Mouse (Mus musculus) neural tube, embryonic 15.5 days (tissue): ENCODE measurements around the gene Gpsm3. TPM values are rescaled to one million over a fixed set of nuclear protein-coding genes. Genes with fewer than 3 reads are reported as not detected.
A peak's percentile ranks its signal among the peaks of the same experiment; 100 is the strongest.

ENCODE experiments used
- ATAC-seq: fragments of 200-750 bp; cut with Nextera tagmentation; 2 replicates; pipeline ENCODE4 v1.8.0; 2017; ENCODE audit warnings: mild to moderate bottlenecking, moderate TSS enrichment, moderate library complexity; ENCODE audit not compliant: low FRiP score
- H3K27ac ChIP-seq: fragments of 300-500 bp; sonication (generic); replicated peaks from 2 replicates; pipeline ENCODE4 v1.5.1; 2015; ENCODE audit warnings: mild to moderate bottlenecking, inconsistent platforms
- H3K27me3 ChIP-seq: fragments of 300-500 bp; sonication (generic); replicated peaks from 2 replicates; pipeline ENCODE4 v1.6.1; 2015; ENCODE audit warnings: inconsistent platforms
- H3K36me3 ChIP-seq: fragments of 300-500 bp; sonication (generic); 2 replicates; pipeline ENCODE4 v1.6.1; 2015; ENCODE audit warnings: inconsistent platforms
- H3K4me1 ChIP-seq: fragments of 300-500 bp; sonication (generic); 2 replicates; pipeline ENCODE4 v1.6.1; 2015; ENCODE audit warnings: inconsistent platforms
- H3K4me2 ChIP-seq: fragments of 300-500 bp; sonication (generic); 2 replicates; pipeline ENCODE4 v1.6.1; 2015; ENCODE audit warnings: inconsistent platforms, mild to moderate bottlenecking, moderate library complexity
- H3K4me3 ChIP-seq: fragments of 300-500 bp; sonication (generic); replicated peaks from 2 replicates; pipeline ENCODE4 v1.5.1; 2015; ENCODE audit warnings: mild to moderate bottlenecking, inconsistent platforms
- H3K9ac ChIP-seq: fragments of 300-500 bp; sonication (generic); replicated peaks from 2 replicates; pipeline ENCODE4 v1.6.1; 2015; ENCODE audit warnings: mild to moderate bottlenecking, inconsistent platforms
- H3K9me3 ChIP-seq: fragments of 300-500 bp; sonication (generic); replicated peaks from 2 replicates; pipeline ENCODE4 v1.6.1; 2016; ENCODE audit warnings: inconsistent platforms
- WGBS: fragments of 180-500 bp; shearing (Covaris S2); methylation state at CpG from one replicate; pipeline ENCODE4 v1.1.7; 2015; ENCODE audit warnings: mixed read lengths; 5-methylcytosine and 5-hydroxymethylcytosine counted together
- polyA plus RNA-seq: library from polyadenylated mRNA; unstranded; fragments of >200 nt; fragmentation: Nextera tagmentation; extraction: Ambion mirVana; gene quantifications from 2 replicates; pipeline ENCODE4 v1.2.1, GENCODE M21; 2015

The Gpsm3 gene
- polyA plus RNA-seq, 1 experiment from 2014 or later = 3.8 TPM

DNA sequence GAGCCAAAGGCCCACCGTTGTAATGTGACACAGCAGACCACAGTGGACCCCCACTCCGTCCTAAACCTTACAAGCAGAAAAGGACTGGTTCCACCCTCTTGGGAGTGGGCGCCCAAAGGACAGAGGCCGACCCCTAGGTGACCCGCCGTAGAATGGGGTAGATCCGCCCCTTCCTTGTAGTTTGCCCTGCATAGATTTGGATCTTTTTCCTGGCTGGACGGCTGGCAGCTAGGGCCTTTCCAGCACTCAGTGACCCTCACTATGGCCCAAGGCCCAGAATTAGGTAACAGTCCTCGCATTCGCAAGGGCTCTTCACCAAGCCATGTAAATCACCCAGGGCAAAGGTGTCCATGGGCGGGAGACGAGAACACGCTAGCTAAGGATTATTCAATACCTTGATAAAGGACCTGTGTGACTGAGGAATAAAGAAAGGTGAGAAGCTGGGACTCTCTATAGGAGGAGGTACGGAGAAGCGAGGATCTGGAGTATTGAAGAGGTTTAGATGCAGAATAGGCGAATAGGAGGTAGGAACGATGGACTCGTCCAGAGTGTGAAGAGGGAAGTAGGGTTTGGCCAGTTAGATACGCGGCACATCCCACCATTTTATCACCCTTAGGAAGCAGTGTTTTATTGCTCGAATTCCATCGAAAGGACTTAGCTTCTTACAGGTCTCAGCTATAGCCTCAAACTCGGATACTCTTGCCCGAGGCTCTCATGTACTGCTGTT, 15.1 kb downstream of the Gpsm3 start:
- ATAC-seq = no peak

DNA sequence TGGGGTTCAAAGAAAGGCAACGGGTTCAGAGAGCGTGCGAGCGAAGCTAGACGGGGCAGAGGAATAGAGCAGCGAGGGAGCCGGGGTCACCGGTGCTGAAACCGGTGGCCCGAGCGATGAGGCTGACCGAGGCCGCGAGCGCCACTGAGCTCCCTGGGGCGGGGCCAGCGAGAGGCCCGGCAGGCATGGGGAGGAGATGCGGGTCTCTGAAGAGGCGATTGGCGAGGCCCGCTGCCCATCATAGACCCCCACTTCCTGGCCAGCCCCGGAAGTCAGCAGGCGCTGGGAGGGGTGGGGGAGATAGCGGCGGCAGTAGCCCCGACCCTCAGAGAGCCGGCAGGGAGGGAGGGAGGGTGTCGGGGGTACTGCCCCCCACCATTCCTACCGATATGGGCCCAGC, 16.0 kb downstream of the Gpsm3 start:
- WGBS = under 1% methylated on average over 22 of the region's 30 CpGs
- peak overlapping the region; percentile 84 for H3K4me3 ChIP-seq
- peak; percentile 40 for ATAC-seq
- H3K4me1 ChIP-seq = peaks cover 51% of the 10 kb centered on the region
- peak overlapping the region; percentile 92 for H3K27ac ChIP-seq
- no peaks in the 10 kb centered on the region for H3K9me3 ChIP-seq
- peak overlapping the region; percentile 97 for H3K9ac ChIP-seq
- peaks cover 15% of the 10 kb centered on the region for H3K36me3 ChIP-seq
- H3K27me3 ChIP-seq = no peaks in the 10 kb centered on the region
- H3K4me2 ChIP-seq = peak overlapping the region; percentile 97

More for the DNA sequence above, 15.1 kb downstream of the Gpsm3 start:
- Histone ChIP-seq H3K27me3 (no peaks in the 10 kb centered on the region), H3K4me3 (peak overlapping the region; percentile 84), H3K27ac (peak overlapping the region; percentile 92), H3K4me2 (peak overlapping the region; percentile 97), H3K4me1 (peaks cover 51% of the 10 kb centered on the region), H3K9me3 (no peaks in the 10 kb centered on the region), H3K9ac (peak overlapping the region; percentile 97), H3K36me3 (peaks cover 19% of the 10 kb centered on the region)
- WGBS = 8% methylated on average over 24 of the region's 24 CpGs

DNA sequence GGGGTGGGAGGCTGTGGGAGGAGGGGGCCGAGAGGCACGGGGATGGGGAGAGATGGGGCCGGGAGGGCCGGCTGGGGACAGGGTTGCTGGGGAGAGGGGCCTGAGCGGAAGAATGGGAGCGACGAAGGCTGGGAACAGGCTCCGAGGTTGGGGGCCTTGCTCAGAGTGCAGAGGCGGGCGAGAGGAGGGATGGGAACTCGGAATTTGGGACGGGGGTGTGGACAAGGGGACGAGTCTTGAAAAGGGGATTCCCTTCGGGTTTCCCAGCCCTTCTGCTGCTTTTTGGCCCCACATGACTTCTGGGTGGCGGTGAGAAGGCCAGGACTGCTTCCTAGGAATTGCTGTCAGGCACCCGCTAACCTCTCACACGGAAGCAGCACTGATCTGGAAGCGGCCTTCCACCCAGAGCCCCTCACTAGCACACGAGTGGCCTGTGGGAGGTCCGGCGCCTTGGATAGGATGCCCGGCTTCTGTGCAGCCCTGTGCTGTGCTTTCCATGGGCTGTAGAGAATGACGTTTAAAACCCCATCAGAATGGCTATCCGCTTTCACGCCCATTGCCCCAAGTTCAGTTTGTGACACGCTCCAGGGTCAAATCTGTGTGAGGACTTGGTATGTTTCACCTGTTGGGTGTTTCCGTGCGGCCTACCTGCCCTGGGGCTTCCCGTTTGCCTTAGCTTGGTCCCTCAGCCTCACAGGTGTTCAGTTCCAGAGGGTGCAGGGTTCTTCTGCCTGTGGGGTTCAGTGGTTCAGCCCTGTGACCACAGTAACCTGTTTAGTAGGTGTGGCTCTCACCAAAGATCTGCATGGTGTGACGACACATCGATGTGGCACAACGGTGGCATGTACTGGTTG, 16.8 kb downstream of the Gpsm3 start:
- Histone ChIP-seq H3K36me3 (peaks cover 20% of the 10 kb centered on the region), H3K9ac (peak overlapping the region; percentile 97), H3K4me1 (peaks cover 51% of the 10 kb centered on the region), H3K27ac (peak overlapping the region; percentile 92), H3K9me3 (no peaks in the 10 kb centered on the region), H3K27me3 (no peaks in the 10 kb centered on the region), H3K4me2 (peak overlapping the region; percentile 97), H3K4me3 (peak overlapping the region; percentile 84)
- ATAC-seq = no peak
- WGBS = 16% methylated on average over 32 of the region's 32 CpGs

DNA sequence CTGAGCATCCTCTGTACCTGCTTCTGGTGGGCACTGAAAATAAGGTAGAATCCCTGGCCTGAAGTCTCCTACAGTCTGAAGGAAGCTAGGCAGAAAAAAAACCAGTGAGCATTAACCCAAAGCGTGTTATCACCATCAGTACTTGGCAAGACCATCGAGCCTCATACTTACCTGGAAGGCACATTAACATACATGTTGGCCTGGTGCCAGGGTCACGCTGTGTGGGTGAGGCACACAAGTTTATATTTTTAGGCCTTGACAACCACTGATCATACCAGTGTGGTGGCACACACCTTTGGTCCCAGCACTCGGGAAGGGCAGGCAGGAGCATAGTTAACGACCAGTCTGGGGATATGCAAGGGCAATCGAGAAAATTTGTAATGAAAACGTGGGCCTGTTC, 18.4 kb downstream of the Gpsm3 start:
- ATAC-seq = no peak
- H3K27me3 ChIP-seq = no peaks in the 10 kb centered on the region
- peaks cover 28% of the 10 kb centered on the region for H3K36me3 ChIP-seq
- peaks cover 41% of the 10 kb centered on the region for H3K4me1 ChIP-seq
- 80% methylated on average over 7 of the region's 7 CpGs for WGBS
- peak overlapping the region; percentile 97; the same call in 1 of the 2 replicates for H3K4me2 ChIP-seq
- 0 out of 2 replicates have a peak overlapping the region, but pooled peaks have one; percentile 97 for H3K9ac ChIP-seq
- no peaks in the 10 kb centered on the region for H3K9me3 ChIP-seq
- no peak overlapping the region for H3K4me3 ChIP-seq
- no peak overlapping the region for H3K27ac ChIP-seq

DNA sequence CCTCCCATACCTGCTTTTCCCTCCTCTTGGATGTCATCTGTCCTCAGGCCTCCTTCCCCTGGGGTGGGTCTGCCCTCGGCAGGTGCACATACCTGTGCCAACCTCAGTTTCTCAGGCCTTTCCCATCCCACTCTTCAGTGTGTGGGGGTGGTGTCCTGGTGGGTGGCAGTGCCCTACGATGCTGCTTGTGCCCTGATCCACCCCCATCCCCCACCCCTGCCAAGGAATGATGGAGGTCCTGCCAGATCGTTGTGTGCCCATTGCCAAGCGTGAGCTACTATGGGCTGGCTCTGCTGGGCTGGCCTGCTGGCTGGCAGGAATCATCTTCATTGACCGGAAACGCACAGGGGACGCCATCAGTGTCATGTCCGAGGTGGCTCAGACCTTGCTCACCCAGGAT, 21.4 kb downstream of the Gpsm3 start:
- WGBS = 89% methylated on average over 8 of the region's 8 CpGs
- Histone ChIP-seq H3K4me2 (no peak overlapping the region), H3K9ac (no peak overlapping the region), H3K4me3 (no peak overlapping the region), H3K27ac (no peak overlapping the region), H3K27me3 (no peaks in the 10 kb centered on the region), H3K9me3 (no peaks in the 10 kb centered on the region), H3K4me1 (peaks cover 29% of the 10 kb centered on the region), H3K36me3 (peaks cover 50% of the 10 kb centered on the region)
- ATAC-seq = no peak

DNA sequence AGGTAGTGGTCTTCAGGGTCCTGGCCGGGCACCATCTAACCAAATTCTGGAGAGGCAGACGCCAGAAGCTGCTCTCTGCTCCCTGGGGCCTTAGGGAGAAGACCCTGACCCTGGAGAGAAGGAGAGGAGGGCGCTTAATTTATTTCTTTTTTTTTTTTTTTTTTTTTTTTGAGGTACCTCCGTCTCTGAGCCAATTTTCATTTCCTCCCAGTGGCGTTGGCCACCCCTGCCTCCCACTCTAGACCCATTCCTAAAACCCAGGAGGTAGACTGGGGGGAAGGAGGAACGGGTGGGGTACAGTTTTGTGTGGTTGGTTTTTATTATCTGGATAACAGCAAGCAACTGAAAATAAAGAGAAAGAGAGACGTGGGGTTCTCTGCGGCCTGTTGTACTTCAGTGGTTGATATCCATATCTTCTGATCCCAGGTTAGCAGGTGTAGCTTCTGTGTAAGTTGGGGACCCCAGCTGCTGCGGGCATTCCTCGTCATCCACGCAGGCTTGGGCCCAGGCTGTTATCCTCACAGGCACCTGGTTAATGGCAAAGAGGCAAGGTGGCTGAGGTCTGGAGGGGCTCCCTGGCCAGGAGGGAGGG, 23.5 kb downstream of the Gpsm3 start:
- Histone ChIP-seq H3K27ac (no peak overlapping the region), H3K36me3 (peaks cover 65% of the 10 kb centered on the region), H3K4me1 (peaks cover 11% of the 10 kb centered on the region), H3K4me2 (no peak overlapping the region), H3K27me3 (no peaks in the 10 kb centered on the region), H3K9ac (no peak overlapping the region), H3K9me3 (no peaks in the 10 kb centered on the region), H3K4me3 (no peak overlapping the region)
- 91% methylated on average over 11 of the region's 11 CpGs for WGBS
- no peak for ATAC-seq

DNA sequence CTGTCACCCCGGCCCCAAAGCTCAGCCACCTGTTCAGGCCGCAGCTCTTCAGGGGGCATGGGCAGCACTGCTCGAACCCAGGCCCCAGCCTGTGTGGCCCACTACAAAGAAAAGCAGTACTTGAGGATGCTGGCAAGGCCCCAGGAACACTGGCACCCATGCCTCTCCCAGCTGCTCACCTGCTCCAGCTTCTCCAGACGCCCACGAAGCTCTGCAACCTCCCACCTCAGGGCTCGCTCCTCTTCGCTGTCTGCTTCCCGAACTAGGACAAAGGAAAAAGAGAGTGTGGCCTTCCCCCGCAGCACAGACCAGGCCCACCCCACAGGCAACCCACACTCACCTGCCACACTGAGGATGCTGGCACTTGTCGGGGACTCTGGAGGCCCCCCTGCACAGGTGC, 24.2 kb downstream of the Gpsm3 start:
- Histone ChIP-seq H3K9ac (no peak overlapping the region), H3K4me1 (peaks cover 4% of the 10 kb centered on the region), H3K4me3 (no peak overlapping the region), H3K4me2 (no peak overlapping the region), H3K36me3 (peaks cover 65% of the 10 kb centered on the region), H3K27ac (no peak overlapping the region), H3K9me3 (no peaks in the 10 kb centered on the region), H3K27me3 (no peaks in the 10 kb centered on the region)
- no peak for ATAC-seq
- 86% methylated on average over 10 of the region's 10 CpGs for WGBS

DNA sequence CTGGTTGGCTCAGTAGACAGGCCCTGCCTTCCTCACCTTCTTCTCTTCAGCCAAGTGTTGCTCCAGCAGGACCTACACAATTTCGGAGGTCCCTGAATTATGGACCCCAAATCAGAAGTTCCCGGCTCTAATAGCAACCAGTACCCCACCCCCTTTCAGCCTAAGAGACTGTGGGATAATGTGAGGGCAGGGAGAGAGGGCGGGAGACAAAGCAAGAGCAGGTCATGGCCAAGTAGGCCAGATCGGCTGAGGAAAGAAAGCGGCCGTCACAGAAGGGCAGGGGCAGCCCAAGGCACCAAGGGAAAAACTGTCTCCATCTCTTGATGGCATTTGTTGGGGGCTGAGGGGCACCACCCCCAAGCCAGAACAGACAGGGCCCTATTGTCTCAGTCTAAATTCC, 26.3 kb downstream of the Gpsm3 start, which contains the start of gene Egfl8:
TSS of gene Egfl8 (minus strand) at position 101 of the 400 bp plus-strand sequence.
- Histone ChIP-seq H3K9ac (no peak within 1 kb of the TSS), H3K4me3 (no peak within 1 kb of the TSS), H3K4me1 (no peaks in the 10 kb centered on the region), H3K27me3 (no peaks in the 10 kb centered on the region), H3K36me3 (peaks cover 66% of the 10 kb centered on the region), H3K9me3 (no peaks in the 10 kb centered on the region), H3K27ac (0 out of 2 replicates have a peak within 1 kb of the TSS, but pooled peaks have one; percentile 9), H3K4me2 (no peak within 1 kb of the TSS; the same call in 1 of the 2 replicates)
- 62% methylated on average over 6 of the region's 6 CpGs for WGBS
- ATAC-seq = no peak

DNA sequence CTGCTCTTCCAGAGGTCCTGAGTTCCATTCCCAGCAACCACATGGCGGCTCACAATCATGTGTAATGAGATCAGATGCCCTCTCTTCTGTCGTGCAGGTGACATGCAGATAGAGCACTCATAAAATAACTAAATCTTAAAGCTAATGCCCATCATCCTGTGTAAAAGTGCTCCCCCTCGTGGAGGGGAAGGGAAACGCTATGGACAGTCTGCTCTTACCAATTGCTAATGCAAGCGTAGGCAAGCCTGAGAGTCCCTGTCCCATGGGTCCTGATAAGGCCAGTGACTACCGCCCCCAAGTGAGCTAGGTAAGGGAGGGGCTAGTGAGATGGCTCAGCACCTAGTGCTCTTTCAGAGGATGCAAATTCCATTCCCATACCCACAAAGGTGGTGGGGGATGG, 29.4 kb downstream of the Gpsm3 start:
- Histone ChIP-seq H3K27me3 (no peaks in the 10 kb centered on the region), H3K9ac (no peak overlapping the region), H3K9me3 (no peaks in the 10 kb centered on the region), H3K27ac (no peak overlapping the region), H3K36me3 (peaks cover 59% of the 10 kb centered on the region), H3K4me2 (no peak overlapping the region), H3K4me3 (no peak overlapping the region), H3K4me1 (no peaks in the 10 kb centered on the region)
- ATAC-seq = no peak
- 12% methylated on average over 6 of the region's 6 CpGs for WGBS

DNA sequence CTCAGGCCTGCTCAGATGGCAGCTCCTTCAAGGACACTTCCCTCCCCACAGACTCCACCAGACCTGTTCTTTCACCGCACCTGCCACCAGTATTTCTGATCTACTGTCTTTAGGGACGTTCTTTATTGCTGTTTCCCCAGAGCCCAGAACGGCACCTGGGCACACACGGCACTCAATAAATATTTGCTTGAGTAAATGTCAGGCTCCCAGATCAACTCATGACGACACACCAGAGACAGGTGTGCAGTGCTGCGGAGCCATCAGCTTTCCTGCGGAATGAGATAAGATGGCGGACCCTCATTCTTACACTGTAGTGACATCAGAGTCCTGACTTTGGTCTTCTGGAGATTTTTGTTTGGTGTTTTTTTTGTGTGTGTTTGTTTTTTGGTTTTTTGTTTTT, 31.4 kb downstream of the Gpsm3 start:
- Histone ChIP-seq H3K27me3 (no peaks in the 10 kb centered on the region), H3K9ac (no peak overlapping the region), H3K27ac (no peak overlapping the region), H3K9me3 (no peaks in the 10 kb centered on the region), H3K4me3 (no peak overlapping the region), H3K36me3 (peaks cover 48% of the 10 kb centered on the region), H3K4me2 (no peak overlapping the region), H3K4me1 (peaks cover 9% of the 10 kb centered on the region)
- ATAC-seq = no peak
- WGBS = 74% methylated on average over 8 of the region's 8 CpGs

DNA sequence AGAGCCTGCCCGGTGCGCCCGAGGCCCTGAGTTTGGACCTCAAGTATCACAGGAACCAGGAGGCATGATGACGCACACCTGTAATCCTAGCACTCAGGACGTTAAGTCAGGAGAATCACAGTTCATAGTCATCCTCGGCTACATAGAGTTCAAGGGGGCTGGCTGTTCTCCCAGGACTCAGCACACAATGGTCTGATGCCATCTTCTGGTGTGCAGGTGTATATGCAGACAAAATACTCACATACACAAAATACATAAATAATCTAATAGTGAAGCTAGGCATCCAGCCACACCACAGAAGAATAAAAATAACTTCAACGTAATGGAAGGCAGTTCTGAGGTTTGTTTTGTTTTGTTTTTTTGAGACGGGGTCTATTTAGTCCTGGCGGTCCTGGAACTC, 33.6 kb downstream of the Gpsm3 start:
- ATAC-seq = no peak
- no peak overlapping the region for H3K9ac ChIP-seq
- no peaks in the 10 kb centered on the region for H3K27me3 ChIP-seq
- WGBS = 87% methylated on average over 9 of the region's 9 CpGs
- H3K4me2 ChIP-seq = no peak overlapping the region
- no peaks in the 10 kb centered on the region for H3K9me3 ChIP-seq
- H3K27ac ChIP-seq = no peak overlapping the region
- peaks cover 22% of the 10 kb centered on the region for H3K4me1 ChIP-seq
- no peak overlapping the region for H3K4me3 ChIP-seq
- peaks cover 33% of the 10 kb centered on the region for H3K36me3 ChIP-seq
